ENCODE assay signal across 36 mouse cellular contexts in the genomic region with DNA sequence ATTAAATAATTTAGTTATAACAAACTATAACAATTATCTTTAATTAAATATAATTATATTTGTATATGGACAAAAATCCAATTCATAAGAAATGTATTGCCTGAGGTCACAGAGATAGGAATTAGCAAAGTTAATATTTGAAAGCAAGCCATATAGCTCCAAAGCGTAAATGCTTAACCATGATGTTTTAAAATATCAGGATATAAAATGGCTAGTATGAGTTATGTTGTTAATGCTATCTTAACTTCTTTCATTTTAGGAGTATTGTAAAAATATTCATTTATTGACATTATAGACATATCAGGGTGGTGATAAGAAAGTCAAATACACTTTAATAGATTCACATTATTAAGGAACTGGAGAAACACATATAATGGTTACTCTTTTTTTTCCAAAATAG. TPM values are rescaled to one million over a fixed set of nuclear protein-coding genes. Genes with fewer than 3 reads are reported as not detected.
"Had no signal": no experiment of that assay in that cellular context is flagged by ENCODE, and none has a peak within 500 bp of the region (broad histone marks: within the 10 kb centered on the region; RNA-seq: fewer than 3 reads in every experiment).

No protein-coding gene starts in this region.

- H3K4me3 ChIP-seq: limb, embryonic 10.5 days; limb, embryonic 12.5 days; limb, embryonic 13.5 days; limb, embryonic 15.5 days; liver, embryonic 12.5 days; liver, embryonic 13.5 days; liver, embryonic 15.5 days; lung, embryonic 15.5 days; megakaryocyte, embryonic 14.5 days; midbrain, embryonic 10.5 days; midbrain, embryonic 12.5 days; midbrain, embryonic 13.5 days; midbrain, embryonic 15.5 days; myocyte; neural tube, embryonic 12.5 days had no signal

- H3K9me3 ChIP-seq: limb, embryonic 10.5 days; limb, embryonic 12.5 days; limb, embryonic 13.5 days; limb, embryonic 15.5 days; liver, embryonic 12.5 days; liver, embryonic 13.5 days; liver, embryonic 15.5 days; lung, embryonic 15.5 days; megakaryocyte, embryonic 14.5 days; midbrain, embryonic 10.5 days; midbrain, embryonic 12.5 days; midbrain, embryonic 13.5 days; midbrain, embryonic 15.5 days; neural tube, embryonic 12.5 days had no signal

- DNase-seq: left cerebral cortex, postnatal 4 days; liver; liver, embryonic 13.5 days; liver, postnatal 0 days; lung, adult 18-20 months; lung, adult 2 months; lung, embryonic 14.5 days; lung, postnatal 10 days; lung, postnatal 36 days; lung, postnatal 4 days; midbrain, embryonic 14.5 days had no signal

- H3K27me3 ChIP-seq: limb, embryonic 12.5 days; limb, embryonic 13.5 days; limb, embryonic 15.5 days; liver, embryonic 12.5 days; liver, embryonic 13.5 days; liver, embryonic 15.5 days; lung, embryonic 15.5 days; megakaryocyte, embryonic 14.5 days; midbrain, embryonic 12.5 days; midbrain, embryonic 13.5 days; midbrain, embryonic 15.5 days; neural tube, embryonic 12.5 days had no signal

- H3K36me3 ChIP-seq: limb, embryonic 10.5 days; limb, embryonic 12.5 days; limb, embryonic 13.5 days; limb, embryonic 15.5 days; liver, embryonic 12.5 days; liver, embryonic 13.5 days; liver, embryonic 15.5 days; lung, embryonic 15.5 days; midbrain, embryonic 10.5 days; midbrain, embryonic 12.5 days; midbrain, embryonic 13.5 days; midbrain, embryonic 15.5 days; neural tube, embryonic 12.5 days had no signal

- H3K4me1 ChIP-seq: limb, embryonic 10.5 days; limb, embryonic 12.5 days; limb, embryonic 13.5 days; limb, embryonic 15.5 days; liver, embryonic 12.5 days; liver, embryonic 13.5 days; liver, embryonic 15.5 days; lung, embryonic 15.5 days; megakaryocyte, embryonic 14.5 days; midbrain, embryonic 10.5 days; midbrain, embryonic 12.5 days; midbrain, embryonic 13.5 days; midbrain, embryonic 15.5 days; neural tube, embryonic 12.5 days had no signal

- H3K4me2 ChIP-seq: limb, embryonic 12.5 days; limb, embryonic 13.5 days; limb, embryonic 15.5 days; liver, embryonic 11.5 days; liver, embryonic 12.5 days; liver, embryonic 13.5 days; liver, embryonic 15.5 days; lung, embryonic 14.5 days; lung, embryonic 15.5 days; midbrain, embryonic 11.5 days; midbrain, embryonic 12.5 days; midbrain, embryonic 13.5 days; midbrain, embryonic 15.5 days; neural tube, embryonic 12.5 days had no signal

- H3K27ac ChIP-seq: limb, embryonic 10.5 days; limb, embryonic 12.5 days; limb, embryonic 13.5 days; limb, embryonic 15.5 days; liver, embryonic 12.5 days; liver, embryonic 13.5 days; liver, embryonic 14.5 days; liver, embryonic 15.5 days; lung, embryonic 15.5 days; macrophage; midbrain, embryonic 10.5 days; midbrain, embryonic 12.5 days; midbrain, embryonic 13.5 days; midbrain, embryonic 15.5 days; neural tube, embryonic 12.5 days had no signal

- H3K9ac ChIP-seq: limb, embryonic 12.5 days; limb, embryonic 13.5 days; limb, embryonic 15.5 days; liver, embryonic 12.5 days; liver, embryonic 13.5 days; liver, embryonic 14.5 days; liver, embryonic 15.5 days; liver, postnatal 0 days; lung, embryonic 14.5 days; lung, embryonic 15.5 days; midbrain, embryonic 12.5 days; midbrain, embryonic 13.5 days; midbrain, embryonic 15.5 days; neural tube, embryonic 12.5 days had no signal

- ATAC-seq: liver, embryonic 12.5 days; liver, postnatal 0 days; lung, postnatal 0 days; midbrain, embryonic 13.5 days; midbrain, embryonic 15.5 days; midbrain, embryonic 16.5 days had no signal

RNA-seq across cellular contexts. Expression of a gene that starts 10.0 kb away (rescaled TPM):
- polyA plus RNA-seq: limb, embryonic 11.5 days; liver, adult 2 months; liver, embryonic 11.5 days; liver, embryonic 12.5 days; liver, embryonic 13.5 days; liver, embryonic 14.5 days; liver, embryonic 15.5 days; liver, embryonic 16.5 days; liver, postnatal 0 days; lung, adult 2 months; lung, embryonic 14.5 days; macrophage; midbrain, embryonic 10.5 days; midbrain, embryonic 11.5 days; midbrain, embryonic 12.5 days; midbrain, embryonic 15.5 days; midbrain, postnatal 0 days; myocyte had no signal

RNA-seq across cellular contexts. Expression of a gene that starts 52.8 kb away (rescaled TPM):
- polyA plus RNA-seq: limb, embryonic 10.5 days; limb, embryonic 11.5 days; limb, embryonic 12.5 days; liver, adult 2 months; liver, embryonic 12.5 days; liver, embryonic 13.5 days; liver, embryonic 14.5 days; liver, embryonic 15.5 days; liver, embryonic 16.5 days; liver, postnatal 0 days; lung, adult 2 months; lung, embryonic 14.5 days; lung, embryonic 15.5 days; lung, postnatal 0 days; macrophage; midbrain, embryonic 10.5 days; midbrain, embryonic 11.5 days; midbrain, embryonic 12.5 days; midbrain, embryonic 13.5 days; midbrain, embryonic 14.5 days; midbrain, embryonic 15.5 days; midbrain, embryonic 16.5 days; midbrain, postnatal 0 days; neural tube, embryonic 11.5 days; neural tube, embryonic 12.5 days had no signal
